In genomic region chr6:30179046-30179445, GRCm38 (mm10) we compare ENCODE assay signal across 23 mouse cellular contexts.
"Had no signal": no experiment of that assay in that cellular context is flagged by ENCODE, and none has a peak within 500 bp of the region (broad histone marks: within the 10 kb centered on the region; RNA-seq: fewer than 3 reads in every experiment).

No protein-coding gene starts in this region.

- H3K36me3 ChIP-seq: heart, embryonic 10.5 days; heart, embryonic 13.5 days; heart, embryonic 15.5 days; hindbrain, embryonic 13.5 days; hindbrain, embryonic 15.5 days; kidney, embryonic 15.5 days; limb, embryonic 13.5 days; limb, embryonic 15.5 days; liver, embryonic 12.5 days had no signal

- DNase-seq: gastrocnemius, postnatal 14 days; gastrocnemius, postnatal 36 days; heart, postnatal 14 days; heart, postnatal 36 days; kidney, adult 11 months; kidney, adult 2 months; kidney, adult 9 months; kidney, postnatal 14 days; layer of hippocampus, adult 9-11 months; layer of hippocampus, postnatal 36 days; left cerebral cortex, postnatal 4 days had no signal

- H3K4me3 ChIP-seq: heart, embryonic 15.5 days; hindbrain, embryonic 13.5 days; hindbrain, embryonic 15.5 days; limb, embryonic 15.5 days; liver, embryonic 12.5 days had no signal

- H3K9me3 ChIP-seq: heart, embryonic 13.5 days; heart, embryonic 15.5 days; hindbrain, embryonic 13.5 days; hindbrain, embryonic 15.5 days; limb, embryonic 15.5 days had no signal

- H3K27ac ChIP-seq: heart, embryonic 10.5 days; heart, embryonic 13.5 days; heart, embryonic 15.5 days; hindbrain, embryonic 13.5 days; hindbrain, embryonic 15.5 days; hindbrain, postnatal 0 days; kidney, embryonic 15.5 days; kidney, postnatal 0 days; limb, embryonic 13.5 days; limb, embryonic 15.5 days; liver, embryonic 12.5 days had no signal

- H3K9ac ChIP-seq: heart, embryonic 13.5 days; heart, embryonic 15.5 days; hindbrain, embryonic 13.5 days; hindbrain, embryonic 15.5 days; kidney, embryonic 15.5 days; limb, embryonic 13.5 days; limb, embryonic 15.5 days; liver, embryonic 12.5 days had no signal

- ATAC-seq: hindbrain, postnatal 0 days; intestine, embryonic 16.5 days; liver, embryonic 12.5 days had no signal
